Mouse (Mus musculus): ENCODE results near the gene Sox5.

Gene Sox5

DNA sequence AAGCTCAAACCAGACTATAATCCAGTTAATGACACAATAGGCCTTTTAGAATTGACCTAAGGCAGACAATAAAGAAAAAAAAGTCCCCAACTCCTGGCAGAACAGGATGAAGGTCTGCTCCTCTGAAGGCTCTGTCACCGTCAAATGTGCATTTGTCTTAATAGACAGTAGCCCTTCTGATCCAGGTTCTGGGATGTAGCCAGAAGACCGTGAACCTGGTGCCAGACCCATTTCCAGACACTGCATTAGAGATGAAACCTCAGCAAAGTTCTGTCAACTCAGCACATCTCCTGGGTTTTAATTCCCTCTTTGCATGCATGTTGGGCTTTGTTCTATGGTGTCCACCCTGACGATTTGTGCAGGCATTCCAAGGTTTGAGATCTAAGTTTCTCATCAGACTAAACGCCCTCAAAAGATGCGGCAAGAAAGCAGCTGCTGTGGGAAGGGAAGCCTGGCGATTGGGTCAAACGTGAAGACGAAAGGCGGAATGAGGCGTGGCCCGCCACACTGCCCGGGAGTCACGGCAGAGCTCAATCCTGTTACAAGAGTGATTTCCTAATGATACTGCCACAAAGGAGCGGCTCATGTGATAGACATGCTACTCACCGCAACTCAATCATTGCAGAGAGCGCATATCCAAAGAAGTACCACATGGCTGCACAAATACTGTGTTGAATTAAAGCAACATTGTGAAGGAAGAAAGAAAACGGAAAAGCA lies 394.1 kb downstream of the Sox5 start:
- DNase-seq, result no peak

DNA sequence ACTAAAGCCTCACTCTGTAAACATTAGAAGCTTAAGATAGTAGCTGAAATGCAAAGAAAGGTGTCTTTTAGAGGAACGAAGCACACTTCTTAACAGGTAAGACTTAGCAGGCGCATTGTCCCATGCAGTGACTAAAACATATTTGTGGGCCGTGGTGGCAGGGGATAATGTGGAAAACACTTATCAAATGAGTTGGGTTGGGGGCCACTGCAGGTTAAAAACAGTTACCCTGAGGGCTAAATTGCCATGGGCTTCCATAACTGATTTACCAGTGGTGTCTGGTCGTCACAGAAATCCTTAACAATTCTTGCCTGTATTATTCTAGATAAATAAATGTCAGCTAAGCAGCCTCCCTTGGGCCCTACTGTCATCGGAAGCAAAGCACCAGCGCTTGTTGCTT lies 401.1 kb downstream of the Sox5 start:
- no peak for DNase-seq

DNA sequence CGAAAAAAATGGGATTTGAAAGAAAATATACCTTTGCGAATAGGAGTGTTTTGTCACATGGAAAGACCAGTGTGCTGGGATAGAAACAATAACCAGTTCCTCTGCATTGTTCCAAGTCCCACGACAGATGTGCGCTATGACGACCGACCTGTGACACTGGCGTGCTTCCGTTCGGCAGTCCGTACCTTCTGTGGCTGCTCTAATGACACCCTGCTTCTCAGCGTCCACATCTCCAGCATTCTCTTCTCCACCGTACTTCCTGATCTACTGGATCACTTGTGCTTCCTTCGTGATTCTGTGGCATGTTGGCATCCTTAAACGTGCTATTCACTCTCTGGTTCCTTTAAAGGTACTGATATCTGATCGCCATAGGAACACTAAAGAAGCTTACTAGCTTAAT lies 401.6 kb downstream of the Sox5 start:
- DNase-seq, result no peak

DNA sequence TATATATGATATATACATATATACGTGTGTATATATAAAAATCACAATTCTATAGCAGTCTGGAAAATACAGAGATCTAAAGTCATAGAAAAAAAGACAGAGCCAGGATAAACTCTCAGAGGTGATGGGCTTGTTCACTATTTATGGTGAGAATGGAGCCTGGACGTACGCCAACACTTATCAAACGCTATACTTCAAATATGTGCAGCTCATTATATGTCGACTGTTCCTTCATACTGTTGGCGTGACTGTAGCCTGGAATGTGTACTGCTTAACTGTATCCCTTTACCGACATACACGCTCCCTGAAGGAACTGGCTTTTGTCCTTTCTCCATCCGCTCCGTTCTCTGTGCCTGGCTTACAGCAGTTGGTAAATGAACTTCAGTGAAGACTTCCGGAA lies 407.0 kb downstream of the Sox5 start:
- no peak for DNase-seq

DNA sequence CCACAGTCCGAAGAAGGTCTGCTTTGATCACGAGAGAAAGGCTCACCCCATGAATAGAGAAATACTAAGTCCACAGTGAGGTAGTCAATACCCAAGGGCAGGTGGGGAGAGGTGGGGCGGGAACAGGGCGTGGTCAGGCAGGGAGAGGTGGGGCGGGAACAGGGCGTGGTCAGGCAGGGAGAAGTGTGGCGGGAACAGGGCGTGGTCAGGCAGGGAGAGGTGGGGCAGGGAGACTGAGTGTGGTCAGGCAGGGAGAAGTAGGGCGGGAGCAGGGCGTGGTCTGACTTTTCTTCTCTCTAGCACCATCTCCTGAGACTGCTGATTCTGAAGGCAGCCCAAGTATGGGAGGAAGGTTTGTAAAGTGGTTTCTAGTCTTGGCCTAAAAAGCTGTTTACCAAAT lies 411.1 kb downstream of the Sox5 start:
- DNase-seq, result peak; percentile 11 to 44

DNA sequence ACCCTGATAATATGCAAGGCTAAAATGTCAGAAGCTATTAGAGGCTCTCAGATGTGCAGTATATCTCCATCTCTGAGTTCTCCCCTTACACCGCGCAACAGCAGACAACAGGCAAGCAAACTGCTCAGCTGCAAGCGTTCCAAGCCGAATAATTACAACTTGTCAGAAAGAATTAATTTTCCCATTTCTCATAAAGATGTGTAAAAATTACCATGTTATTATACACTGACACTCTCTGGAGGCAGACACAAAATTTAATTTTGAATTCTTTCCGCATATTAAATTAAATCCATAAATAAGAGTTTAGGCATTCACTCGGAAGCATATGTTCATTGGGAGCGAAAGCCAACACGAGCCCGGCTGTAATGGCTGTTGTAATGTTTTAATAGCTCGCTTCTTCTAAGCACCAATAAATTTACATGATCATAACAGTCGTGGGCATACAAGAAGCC lies 414.1 kb downstream of the Sox5 start:
- no peak for DNase-seq

DNA sequence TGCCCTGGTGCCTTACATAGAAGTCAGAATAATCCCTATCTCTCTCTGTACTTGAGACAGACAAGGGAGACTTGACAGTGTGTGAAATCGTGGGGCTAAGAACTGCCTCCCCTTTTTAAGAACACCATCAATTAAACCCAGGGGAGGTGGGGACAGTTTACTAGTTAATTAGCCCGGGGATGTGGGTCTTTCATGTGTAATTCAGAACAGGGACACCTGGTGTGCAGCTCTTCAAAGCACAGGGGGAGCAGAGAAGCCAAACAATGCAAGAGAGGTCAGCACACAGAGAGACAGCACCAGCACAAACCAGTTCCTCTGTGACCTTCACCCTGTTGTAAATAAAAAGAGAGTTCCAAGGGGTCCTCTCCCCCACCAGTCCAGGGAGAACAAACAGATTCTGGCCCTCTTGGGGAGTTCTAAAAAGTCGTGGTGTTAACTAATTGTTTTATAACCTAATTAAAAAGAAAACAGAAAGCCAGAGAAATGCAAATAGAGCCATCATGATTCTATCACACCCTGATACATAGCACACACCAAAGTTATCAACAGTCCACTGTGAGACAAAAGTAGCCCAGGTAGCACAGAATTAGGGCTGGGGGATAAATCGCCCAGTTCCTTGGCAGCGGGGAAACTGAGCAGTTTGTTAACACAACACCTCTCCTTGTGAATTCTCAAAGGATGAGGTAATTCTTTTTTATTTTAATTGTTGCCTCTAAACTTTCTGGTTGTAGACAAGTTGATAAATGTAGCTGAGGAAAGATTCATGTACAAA lies 420.3 kb downstream of the Sox5 start:
- no peak for DNase-seq

DNA sequence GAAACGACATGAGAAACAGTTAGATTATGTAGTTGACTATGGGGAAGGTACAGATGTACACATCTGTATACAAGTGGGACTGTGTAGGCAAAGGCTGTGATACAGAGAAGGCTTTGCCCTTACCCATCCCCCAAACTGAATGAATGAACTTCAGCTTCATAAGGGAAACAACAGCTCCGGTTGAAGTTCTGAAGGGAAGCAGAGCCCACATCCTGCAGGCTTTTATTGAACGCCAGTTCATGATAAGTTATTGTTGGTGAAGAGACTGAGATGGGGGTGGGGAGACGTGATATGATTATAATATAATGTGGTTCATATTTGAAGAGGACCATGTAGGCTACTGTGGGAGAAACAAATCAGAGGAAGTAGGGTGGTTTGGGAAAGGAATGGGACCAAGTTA lies 424.7 kb downstream of the Sox5 start:
- DNase-seq, result no peak

DNA sequence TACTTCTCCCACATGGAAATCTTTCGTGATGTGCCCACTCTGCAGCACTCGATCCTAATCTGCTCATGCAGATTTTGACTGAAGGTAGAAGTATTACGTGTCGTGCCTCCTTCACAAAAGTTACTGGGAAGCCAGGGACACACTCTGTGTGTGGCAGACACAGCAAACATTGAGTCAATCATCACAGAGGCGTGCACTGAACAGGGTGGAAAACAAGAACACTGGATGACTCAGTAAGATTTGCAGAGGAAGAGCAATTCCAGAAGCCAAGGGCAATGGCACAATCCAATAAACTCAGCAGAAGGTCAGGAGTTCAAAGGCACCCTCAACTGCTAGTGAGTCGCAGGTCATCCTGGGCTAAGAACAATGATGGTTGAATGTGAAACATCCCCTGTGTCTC lies 430.7 kb downstream of the Sox5 start:
- no peak for DNase-seq

DNA sequence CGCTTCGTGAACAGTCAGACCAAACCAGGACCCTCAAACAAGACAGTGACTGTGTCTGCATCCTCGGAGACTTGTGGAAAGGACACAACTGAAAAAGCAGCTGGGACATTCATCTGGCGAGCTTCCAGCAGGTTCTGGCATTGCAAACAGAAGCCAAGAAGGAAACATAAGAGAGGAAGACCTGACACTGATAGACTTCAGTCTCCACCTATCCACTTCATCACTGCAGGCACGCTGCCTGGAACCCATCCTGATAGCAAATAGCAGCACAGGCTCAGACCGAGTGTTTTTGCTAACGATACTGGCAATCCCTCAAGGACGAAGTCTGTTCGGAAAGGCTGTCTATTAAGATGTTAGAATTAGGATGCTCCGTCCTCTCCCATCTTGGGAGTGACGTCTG lies 438.4 kb downstream of the Sox5 start:
- peak in 1 of 2 experiments; percentile 32 for DNase-seq

DNA sequence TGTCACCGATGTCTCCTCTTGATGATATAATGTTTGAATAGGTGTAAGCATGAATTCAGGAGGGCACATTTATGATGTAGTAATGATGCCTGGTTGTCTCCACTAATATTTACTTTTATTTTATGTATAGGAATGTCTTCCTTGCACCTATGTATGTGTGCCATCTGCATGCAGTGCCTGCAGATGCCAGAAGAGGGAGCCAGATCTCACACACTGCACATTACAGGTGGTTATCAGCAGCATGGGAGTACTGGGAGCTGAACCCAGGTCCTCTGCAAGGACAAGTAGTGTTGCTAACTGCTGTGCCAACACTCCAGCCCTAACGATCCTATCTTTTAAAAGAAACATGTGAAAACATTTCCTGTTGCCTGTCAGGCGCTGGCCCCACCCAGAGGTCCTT lies 442.2 kb downstream of the Sox5 start:
- no peak for DNase-seq

DNA sequence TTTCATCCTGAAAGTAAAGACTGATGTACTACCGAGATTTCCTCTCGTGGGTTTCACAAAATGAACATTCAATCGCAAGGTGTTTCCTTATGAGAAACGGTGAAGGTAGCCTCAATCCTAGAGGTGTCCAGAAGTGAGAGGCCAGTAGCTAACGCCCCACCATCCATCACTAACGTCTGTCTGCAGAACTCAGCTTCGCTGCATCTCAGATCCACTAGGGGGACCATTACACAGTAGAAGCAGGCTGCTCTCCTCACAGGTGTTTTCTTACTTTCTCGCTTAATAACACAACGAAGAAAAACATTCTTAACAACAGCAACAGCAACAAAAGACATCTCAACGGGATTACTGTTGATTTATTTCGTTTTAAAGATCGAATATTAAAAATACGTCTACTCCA lies 442.8 kb downstream of the Sox5 start:
- DNase-seq, result no peak

DNA sequence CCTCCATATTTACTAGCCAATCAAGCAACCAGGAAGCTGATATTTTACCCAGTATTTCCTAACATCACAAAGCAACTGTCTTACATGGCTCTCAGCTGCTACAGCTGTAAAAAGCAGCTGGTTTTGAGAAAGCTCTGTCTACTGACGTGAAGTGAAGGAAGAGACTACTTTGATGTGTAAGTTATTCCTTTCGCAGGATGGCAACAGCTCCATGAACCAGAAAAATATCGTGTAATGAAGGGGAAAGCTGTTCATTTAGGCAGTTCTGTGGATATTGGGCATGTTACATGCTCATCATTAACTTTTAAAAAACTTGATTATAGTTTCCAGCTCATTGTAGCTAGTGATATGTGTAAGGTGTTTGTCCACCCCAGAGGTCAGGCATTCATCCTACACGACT lies 443.6 kb downstream of the Sox5 start:
- no peak for DNase-seq

DNA sequence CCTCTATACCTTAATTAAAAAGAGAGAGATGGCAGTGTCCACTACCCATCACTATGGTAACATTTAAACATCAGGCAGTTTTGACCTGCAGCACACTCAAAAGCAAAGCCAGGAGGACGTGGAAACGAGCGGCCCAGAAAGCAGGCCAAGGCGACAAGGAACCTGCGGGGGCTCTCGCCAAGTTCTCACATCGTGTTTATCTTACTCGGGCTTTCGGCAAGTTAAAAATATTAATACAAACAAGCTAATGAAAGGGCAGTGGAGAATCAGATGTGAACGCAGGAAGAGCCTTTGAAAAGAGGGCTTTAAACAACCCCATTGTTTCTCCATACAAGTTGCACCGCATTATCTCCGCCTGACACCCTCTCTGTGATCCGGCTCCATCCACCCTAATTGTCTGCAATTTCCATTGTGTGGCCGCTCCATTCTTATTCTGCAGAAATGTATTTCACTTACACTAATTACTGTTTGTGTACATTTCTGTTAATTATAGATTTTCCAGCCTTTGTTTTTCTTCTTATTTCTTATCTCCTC lies 444.3 kb downstream of the Sox5 start:
- peak; percentile 12 to 39 for DNase-seq

DNA sequence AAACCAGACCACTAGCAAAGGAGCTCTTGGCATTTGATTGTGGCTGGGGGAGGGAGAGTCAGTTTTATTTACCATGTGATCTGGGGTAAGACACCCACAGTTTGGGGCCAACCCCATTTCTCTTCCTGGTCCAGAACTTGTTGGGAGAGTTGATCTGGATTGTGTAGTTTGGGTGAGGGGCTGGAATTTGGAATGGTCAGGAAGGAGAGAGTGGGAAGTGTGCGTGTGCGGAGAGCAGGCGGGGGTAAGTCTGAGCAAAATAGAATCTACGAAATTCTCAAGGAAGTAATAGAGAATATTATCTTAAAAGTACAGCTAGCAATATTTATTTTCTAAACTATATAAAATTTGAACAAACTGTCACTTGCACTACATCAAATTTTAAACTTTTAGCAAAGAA lies 445.0 kb downstream of the Sox5 start:
- DNase-seq, result no peak

DNA sequence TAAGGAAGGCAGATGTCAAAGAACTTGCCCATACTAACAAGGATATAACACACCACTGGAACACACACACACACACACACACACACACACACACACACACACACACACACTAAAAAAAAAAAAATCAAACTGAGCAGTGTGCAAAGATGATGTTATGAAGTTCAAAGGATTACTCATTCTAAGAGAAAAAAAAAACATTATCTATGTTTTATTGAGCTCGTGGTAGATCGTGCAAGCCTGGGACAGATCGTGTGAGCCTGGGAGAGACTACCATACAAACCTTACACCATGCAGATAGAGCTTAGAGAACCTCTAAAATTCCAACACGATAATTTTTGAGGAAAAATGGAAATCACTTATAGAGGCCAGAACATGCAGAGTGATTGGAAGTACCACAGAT lies 448.6 kb downstream of the Sox5 start:
- DNase-seq, result no peak

DNA sequence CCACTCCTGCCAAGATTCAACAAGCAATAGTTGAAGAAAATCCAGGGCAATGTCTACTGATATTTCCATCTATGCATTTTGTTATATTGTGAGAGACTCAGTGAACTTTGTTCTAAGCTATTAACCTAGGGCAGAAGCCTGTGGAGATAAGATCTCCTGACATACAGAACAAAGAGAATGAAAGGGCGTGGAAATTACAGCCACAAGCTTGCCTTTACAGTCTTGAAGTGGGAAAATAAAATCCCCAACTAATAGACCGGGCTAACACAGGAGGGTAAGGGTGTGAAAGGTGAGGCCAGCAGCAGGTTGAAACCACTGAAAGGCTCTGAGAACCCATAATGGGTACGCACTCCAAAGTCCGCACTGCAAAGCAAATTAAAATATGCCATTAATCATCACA lies 449.8 kb downstream of the Sox5 start:
- no peak for DNase-seq

DNA sequence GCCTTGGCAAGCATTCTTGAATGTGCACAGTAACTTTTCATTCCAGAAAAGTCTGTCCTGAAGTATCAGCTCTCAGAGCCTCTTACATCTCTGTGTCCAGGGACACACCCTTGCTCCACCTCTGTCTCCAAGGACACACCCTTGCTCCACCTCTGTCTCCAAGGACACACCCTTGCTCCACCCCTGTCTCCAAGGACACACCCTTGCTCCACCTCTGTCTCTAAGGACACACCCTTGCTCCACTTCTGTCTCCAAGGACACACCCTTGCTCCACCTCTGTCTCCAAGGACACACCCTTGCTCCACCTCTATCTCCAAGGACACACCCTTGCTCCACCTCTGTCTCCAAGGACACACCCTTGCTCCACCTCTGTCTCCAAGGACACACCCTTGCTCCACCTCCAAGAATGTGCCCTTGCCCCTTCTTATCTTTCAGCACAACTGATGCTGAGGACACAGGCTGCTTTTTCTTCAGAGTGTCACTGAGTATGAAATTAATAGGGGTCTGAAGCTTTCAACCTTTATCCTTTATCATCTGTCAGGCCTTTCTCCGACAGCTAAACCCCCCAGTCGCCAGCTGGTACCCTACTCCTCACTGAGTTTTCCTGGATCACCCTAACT lies 452.4 kb downstream of the Sox5 start:
- DNase-seq, result no peak

DNA sequence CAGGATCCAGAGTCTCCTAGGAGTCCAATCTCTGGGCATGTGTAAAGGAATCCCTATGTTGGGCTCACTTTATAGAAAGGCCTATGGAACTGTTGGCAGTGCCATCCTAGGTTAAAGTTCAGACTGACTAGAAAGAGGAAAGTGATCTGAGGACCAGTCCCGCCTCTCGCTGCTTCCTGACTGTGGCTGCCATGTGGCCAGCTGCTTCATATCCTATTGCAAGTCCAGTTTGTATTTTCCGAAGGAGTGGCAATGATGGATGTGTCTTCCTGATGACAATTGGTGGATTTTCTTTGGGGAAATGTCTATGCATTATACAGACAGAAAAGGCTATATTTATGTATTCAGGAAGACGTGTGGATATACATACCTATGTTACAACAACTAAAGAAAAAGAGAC lies 453.0 kb downstream of the Sox5 start:
- peak in 1 of 2 experiments; percentile 33 for DNase-seq

DNA sequence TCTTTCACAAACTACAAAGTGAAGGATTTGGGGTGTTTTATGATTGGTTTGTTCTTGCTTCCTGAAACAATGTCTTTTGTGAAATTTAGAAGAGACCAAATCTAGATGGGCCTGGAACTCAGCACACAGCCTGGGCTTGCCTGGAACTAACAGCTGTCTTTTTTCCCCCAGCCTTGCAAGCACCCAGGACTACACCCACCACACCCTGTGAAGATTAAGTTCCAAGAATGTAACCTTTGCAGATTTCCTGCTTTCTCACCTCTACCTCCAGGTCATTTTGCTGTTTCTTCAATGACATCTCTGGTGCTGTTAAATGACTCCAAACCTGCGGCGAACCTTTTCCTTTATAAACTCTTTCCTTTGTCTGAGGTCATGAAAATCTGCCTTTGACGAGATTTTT lies 455.0 kb downstream of the Sox5 start:
- no peak for DNase-seq

DNA sequence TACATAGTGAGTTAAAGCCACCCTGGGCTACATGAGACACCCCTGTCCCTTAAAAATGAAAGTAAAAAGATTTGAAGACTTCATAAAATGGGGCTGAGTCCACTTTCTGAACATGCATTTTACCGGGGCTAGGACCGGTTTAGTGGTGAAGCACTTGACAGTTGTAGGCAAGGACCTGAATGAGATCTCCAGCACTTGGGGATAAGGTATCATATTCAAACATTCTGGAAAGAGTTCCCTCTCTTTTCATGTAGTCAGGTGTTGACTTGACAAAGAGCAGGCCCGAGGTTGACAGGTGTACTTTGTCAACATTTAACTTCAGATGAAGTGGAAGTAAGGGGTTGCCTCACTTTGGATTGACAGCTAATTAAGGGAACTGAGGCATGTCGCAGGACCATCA lies 458.4 kb downstream of the Sox5 start:
- DNase-seq, result no peak

DNA sequence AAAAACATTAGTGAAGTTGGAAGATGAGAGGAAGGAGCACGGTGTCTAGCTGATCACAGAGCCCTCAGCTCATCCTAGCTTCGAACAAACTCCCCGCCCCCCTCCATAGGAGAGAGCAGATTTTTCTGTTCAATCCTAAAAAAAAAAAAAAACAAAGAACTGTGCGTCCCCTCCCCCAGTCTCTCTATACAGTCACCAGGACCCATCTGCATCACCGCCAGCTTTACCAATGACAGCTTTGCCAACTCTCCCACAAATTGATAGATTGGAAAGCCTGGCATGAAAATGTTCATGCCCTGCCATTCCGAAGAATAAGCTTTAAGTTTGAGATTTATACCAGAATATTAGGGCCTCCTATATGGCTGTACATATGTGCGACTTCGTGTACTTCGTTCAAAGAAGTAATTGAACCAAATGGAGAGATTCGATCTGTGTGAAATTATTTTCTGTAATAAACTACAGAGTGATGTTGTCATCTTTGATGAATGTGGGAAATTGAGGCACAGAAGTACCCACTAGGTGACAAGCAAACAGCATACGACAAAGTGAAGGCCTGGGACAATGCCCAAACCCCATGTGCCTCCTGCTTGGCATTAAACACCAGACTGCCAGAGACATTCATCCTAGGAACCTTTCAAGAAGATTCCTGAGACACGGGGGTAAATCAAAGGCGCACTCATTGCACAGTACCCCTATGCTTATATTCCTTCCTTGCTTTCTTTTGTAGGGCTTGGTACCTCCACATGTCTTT lies 459.3 kb downstream of the Sox5 start:
- DNase-seq, result no peak

DNA sequence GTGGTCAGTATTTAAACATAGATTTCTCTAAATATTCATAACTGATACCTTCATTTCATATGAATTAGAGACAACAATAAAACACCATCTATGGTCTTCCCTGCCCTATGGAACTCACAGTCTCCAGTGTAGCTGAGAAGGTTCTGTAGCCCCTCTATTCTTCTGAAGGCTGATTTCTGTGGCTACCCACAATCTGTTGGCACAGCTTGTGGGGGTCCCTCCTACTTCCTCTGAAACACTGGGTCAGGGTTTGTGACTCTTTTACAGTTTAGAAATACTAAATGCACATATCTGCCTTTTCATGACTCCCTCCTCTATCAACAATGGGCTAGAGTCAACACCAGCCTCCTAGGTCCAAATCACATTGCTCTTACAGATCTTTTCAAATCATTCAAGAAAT lies 461.4 kb downstream of the Sox5 start:
- DNase-seq, result no peak
